Mouse (Mus musculus) adrenal gland, adult (tissue): ENCODE data around the gene Cenph.
A peak's percentile ranks its signal among the peaks of the same experiment; 100 is the strongest.
"Not testable (repeated sequence)": the region's sequence is repeated elsewhere in the genome, so short reads cannot be mapped to it uniquely, and the experiment has no call there.

Source experiments
- DNase-seq, 2 experiments: peaks; one replicate each; pipeline ENCODE4 v3.0.0; 2022 to 2023; ENCODE audit warnings: low spot score in 1 of 2; ENCODE audit not compliant: inconsistent age in 2 of 2

Gene Cenph

GRCm38 (mm10) chr13:100775252-100776055 lies at the start of gene Cenph:
TSS of gene Cenph (minus strand) at chr13:100775899.
- DNase-seq, result peak; percentile 85 to 93

GRCm38 (mm10) chr13:100824916-100825315 lies 49.2 kb upstream of the Cenph start:
- no peak for DNase-seq

- DNase-seq, result no peak
These were observed 48.6 kb upstream of the Cenph start for GRCm38 (mm10) chr13:100824306-100824705.

GRCm38 (mm10) chr13:100823863-100824262 lies 48.2 kb upstream of the Cenph start:
- DNase-seq, result no peak

GRCm38 (mm10) chr13:100814451-100814850 lies 38.8 kb upstream of the Cenph start:
- DNase-seq, result no peak

- no peak for DNase-seq
These were observed 30.1 kb upstream of the Cenph start for GRCm38 (mm10) chr13:100805776-100806175.

- DNase-seq, result no peak
These were observed 21.5 kb upstream of the Cenph start for GRCm38 (mm10) chr13:100797171-100797570.

- no peak for DNase-seq
These were observed 13.4 kb upstream of the Cenph start for GRCm38 (mm10) chr13:100789083-100789482.

- DNase-seq, result not testable (repeated sequence)
These were observed 12.4 kb upstream of the Cenph start for GRCm38 (mm10) chr13:100788057-100788456.

GRCm38 (mm10) chr13:100787316-100788010 lies 11.8 kb upstream of the Cenph start:
- no peak for DNase-seq

- peak; percentile 92 to 95 for DNase-seq
These were observed 10.7 kb upstream of the Cenph start, which contains the start of gene Ccnb1 for GRCm38 (mm10) chr13:100786414-100786867. TSS of gene Ccnb1 (minus strand) at chr13:100786570.

GRCm38 (mm10) chr13:100785806-100786413 lies 10.2 kb upstream of the Cenph start:
- DNase-seq, result peak in 1 of 2 experiments; percentile 43

GRCm38 (mm10) chr13:100777491-100777890 lies 1.8 kb upstream of the Cenph start:
- DNase-seq, result no peak

GRCm38 (mm10) chr13:100776710-100777109 lies 1.0 kb upstream of the Cenph start:
- DNase-seq, result no peak

GRCm38 (mm10) chr13:100776056-100776419 lies 339 bp upstream of the Cenph start:
- no peak for DNase-seq

GRCm38 (mm10) chr13:100774704-100775103 lies 995 bp downstream of the Cenph start:
- DNase-seq, result no peak

- DNase-seq, result no peak
These were observed 20.4 kb downstream of the Cenph start for GRCm38 (mm10) chr13:100755329-100755728.

- DNase-seq, result no peak
These were observed 21.5 kb downstream of the Cenph start for GRCm38 (mm10) chr13:100754186-100754585.

- no peak for DNase-seq
These were observed 22.7 kb downstream of the Cenph start for GRCm38 (mm10) chr13:100753011-100753410.

GRCm38 (mm10) chr13:100752529-100752928 lies 23.2 kb downstream of the Cenph start:
- no peak for DNase-seq

- no peak for DNase-seq
These were observed 24.3 kb downstream of the Cenph start for GRCm38 (mm10) chr13:100751402-100751801.

- no peak for DNase-seq
These were observed 24.9 kb downstream of the Cenph start for GRCm38 (mm10) chr13:100750799-100751198.
